In genomic region chr2:146416283-146416682, GRCm38 (mm10) we compare ENCODE assay signal across 19 mouse cellular contexts.
"Had no signal": no experiment of that assay in that cellular context is flagged by ENCODE, and none has a peak within 500 bp of the region (broad histone marks: within the 10 kb centered on the region; RNA-seq: fewer than 3 reads in every experiment).

No protein-coding gene starts in this region.

- H3K9me3 ChIP-seq: liver, embryonic 13.5 days; liver, embryonic 15.5 days; lung, embryonic 15.5 days; megakaryocyte, embryonic 14.5 days; midbrain, embryonic 13.5 days; neural tube, embryonic 12.5 days had no signal

- H3K4me2 ChIP-seq: liver, embryonic 13.5 days; liver, embryonic 15.5 days; lung, embryonic 15.5 days; midbrain, embryonic 11.5 days; midbrain, embryonic 13.5 days; neural tube, embryonic 12.5 days had no signal

- DNase-seq: liver, embryonic 13.5 days; liver, postnatal 0 days; lung, adult 2 months; lung, postnatal 14 days; lung, postnatal 36 days; right cerebral cortex, postnatal 25 days; spleen, adult 18-20 months; thymus, adult 18-20 months; thymus, postnatal 14 days; thymus, postnatal 36 days had no signal

- H3K27ac ChIP-seq: liver, embryonic 13.5 days; liver, embryonic 15.5 days; lung, embryonic 15.5 days; macrophage; midbrain, embryonic 13.5 days; neural tube, embryonic 12.5 days had no signal

- H3K4me3 ChIP-seq: liver, embryonic 13.5 days; liver, embryonic 15.5 days; lung, embryonic 15.5 days; megakaryocyte, embryonic 14.5 days; midbrain, embryonic 13.5 days; neural tube, embryonic 12.5 days had no signal

- H3K9ac ChIP-seq: liver, embryonic 13.5 days; liver, embryonic 15.5 days; liver, postnatal 0 days; lung, embryonic 15.5 days; midbrain, embryonic 13.5 days; neural tube, embryonic 12.5 days had no signal

- H3K4me1 ChIP-seq: liver, embryonic 15.5 days; midbrain, embryonic 13.5 days; neural tube, embryonic 12.5 days had no signal

- H3K27me3 ChIP-seq: liver, embryonic 13.5 days; liver, embryonic 15.5 days; lung, embryonic 15.5 days; megakaryocyte, embryonic 14.5 days; midbrain, embryonic 13.5 days; neural tube, embryonic 12.5 days had no signal

- ATAC-seq: liver, postnatal 0 days; lung, postnatal 0 days; midbrain, embryonic 13.5 days; midbrain, embryonic 16.5 days had no signal
